Mouse (Mus musculus) myocyte (in vitro differentiated cells): Measurements from ENCODE around the gene Mars.

Source experiments
- MAX ChIP-seq: IDR thresholded peaks from one replicate; pipeline ENCODE4 v1.6.1; 2011; ENCODE audit warnings: low read depth, mild to moderate bottlenecking, control low read depth
- MYOD1 ChIP-seq, 3 experiments: IDR thresholded peaks; one replicate each; pipeline ENCODE4 v1.6.1; 2011; ENCODE audit warnings: control low read depth in 2 of 3, low read depth in 2 of 3, mild to moderate bottlenecking in 2 of 3, moderate library complexity in 1 of 3; ENCODE audit not compliant: insufficient read length in 2 of 3, control insufficient read depth in 1 of 3
- MYOG ChIP-seq, 3 experiments: IDR thresholded peaks; one replicate each; pipeline ENCODE4 v1.6.1; 2011; ENCODE audit warnings: control low read depth in 2 of 3, low read depth in 2 of 3, mild to moderate bottlenecking in 2 of 3; ENCODE audit not compliant: insufficient read length in 2 of 3, control insufficient read depth in 1 of 3, insufficient read depth in 1 of 3
- POLR2A ChIP-seq: IDR thresholded peaks from one replicate; pipeline ENCODE4 v1.6.1; 2011; ENCODE audit warnings: low read depth, mild to moderate bottlenecking, control low read depth, moderate library complexity; ENCODE audit not compliant: insufficient read length
- REST ChIP-seq: IDR thresholded peaks from one replicate; pipeline ENCODE4 v1.6.1; 2011; ENCODE audit warnings: mild to moderate bottlenecking, control low read depth, moderate library complexity; ENCODE audit not compliant: insufficient read depth, insufficient read length
- TCF12 ChIP-seq: IDR thresholded peaks from one replicate; pipeline ENCODE4 v1.6.1; 2011; ENCODE audit warnings: mild to moderate bottlenecking, control low read depth; ENCODE audit not compliant: poor library complexity, insufficient read depth, severe bottlenecking
- USF1 ChIP-seq: IDR thresholded peaks from one replicate; pipeline ENCODE4 v1.6.1; 2011; ENCODE audit warnings: low read depth, mild to moderate bottlenecking, control low read depth, moderate library complexity

GRCm38 (mm10) chr10:127286194-127286593 is 25.4 kb downstream of the Mars start:
- TF ChIP-seq REST (no peak), USF1 (no peak), MYOD1 (IDR thresholded peaks at IDR 0.05; ENCODE audit: control insufficient read depth in 1 of 3, insufficient read length in 2 of 3, low read depth in 2 of 3) (no peak), POLR2A (no peak), TCF12 (no peak), MAX (no peak), MYOG (IDR thresholded peaks at IDR 0.05; ENCODE audit: control insufficient read depth in 1 of 3, insufficient read depth in 1 of 3, insufficient read length in 2 of 3, low read depth in 2 of 3) (no peak)
